Mouse (Mus musculus): ENCODE results near the gene Pex5l. TPM values are rescaled to one million over a fixed set of nuclear protein-coding genes. Genes with fewer than 3 reads are reported as not detected.

Pex5l gene
- total and polyA plus RNA-seq, 3 experiments: not detected

DNA sequence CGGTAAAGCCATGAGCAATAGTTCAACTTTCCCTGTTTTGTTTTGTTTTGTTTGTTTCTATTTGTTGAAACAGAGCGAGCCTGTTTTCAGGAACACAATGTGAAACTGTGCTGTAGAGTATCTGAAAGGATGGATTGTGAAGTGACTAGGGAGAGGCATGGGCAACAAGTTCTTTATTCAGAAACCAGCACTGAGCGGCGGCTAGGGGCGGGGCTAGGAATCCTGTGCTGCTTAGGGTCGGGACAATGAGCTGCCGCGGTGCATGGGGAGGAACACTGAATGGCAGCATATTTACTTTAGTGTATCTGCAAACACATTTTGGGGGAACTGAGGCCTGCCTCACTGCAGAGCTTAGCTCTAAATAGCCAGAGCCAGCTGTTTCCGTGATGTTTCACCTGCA lies 53.0 kb downstream of the Pex5l start:
- no peaks in the 10 kb centered on the region for H3K27me3 ChIP-seq (ENCODE audit: control insufficient read depth in 1 of 2, insufficient read depth in 2 of 2, low read length in 2 of 2)
- no peaks in the 10 kb centered on the region for H3K79me2 ChIP-seq (ENCODE audit: control insufficient read depth, insufficient read depth, low read length, poor library complexity)
- H3K9ac ChIP-seq (ENCODE audit: control insufficient read depth, low read depth, low read length, poor library complexity, severe bottlenecking): no peak overlapping the region
- no peak overlapping the region for H3K4me3 ChIP-seq (ENCODE audit: control insufficient read depth in 1 of 2, insufficient read depth in 1 of 2, low read depth in 2 of 2, low read length in 2 of 2)
- no peak for DNase-seq (ENCODE audit: low read depth, low spot score)
- H3K27ac ChIP-seq (ENCODE audit: control insufficient read depth, low read depth, low read length): no peak overlapping the region
- TF ChIP-seq ZC3H11A (IDR thresholded peaks at IDR 0.05; ENCODE audit: low read depth, low read length): no peak
- TF ChIP-seq ZMIZ1 (IDR thresholded peaks at IDR 0.05; ENCODE audit: low read depth, low read length): no peak
- no peak for TF ChIP-seq CHD1 (IDR thresholded peaks at IDR 0.05; ENCODE audit: low read depth, low read length)
- TF ChIP-seq POLR2AphosphoS2 (IDR thresholded peaks at IDR 0.05; ENCODE audit: low read length): no peak
- no peak for TF ChIP-seq E2F4 (IDR thresholded peaks at IDR 0.05; ENCODE audit: borderline replicate concordance, low read depth, low read length)
- no peak for TF ChIP-seq BHLHE40 (IDR thresholded peaks at IDR 0.05; ENCODE audit: borderline replicate concordance, low read depth, low read length)
- no peak for TF ChIP-seq MYB (IDR thresholded peaks at IDR 0.05; ENCODE audit: low read depth, low read length)
- no peak for TF ChIP-seq POLR2A (IDR thresholded peaks at IDR 0.05; ENCODE audit: control insufficient read depth in 1 of 2, insufficient read depth in 1 of 2, low read depth in 1 of 2, low read length in 2 of 2, poor library complexity in 1 of 2)
- no peak for TF ChIP-seq MAFK (IDR thresholded peaks at IDR 0.05; ENCODE audit: borderline replicate concordance, low read depth, low read length)
- no peak for TF ChIP-seq USF1 (IDR thresholded peaks at IDR 0.05; ENCODE audit: low read depth, low read length)
- TF ChIP-seq MEF2A (IDR thresholded peaks at IDR 0.05; ENCODE audit: extremely low read depth, insufficient replicate concordance, low read depth, low read length, poor library complexity, severe bottlenecking): no peak
- TF ChIP-seq JUND (IDR thresholded peaks at IDR 0.05; ENCODE audit: low read depth, low read length): no peak
- no peaks in the 10 kb centered on the region for H3K9me3 ChIP-seq (replicated peaks; ENCODE audit: insufficient read depth, low read length)
- no peaks in the 10 kb centered on the region for H3K36me3 ChIP-seq (ENCODE audit: control insufficient read depth in 1 of 2, insufficient read depth in 2 of 2, low read length in 2 of 2)
- H3K4me1 ChIP-seq (ENCODE audit: control insufficient read depth in 1 of 2, insufficient read depth in 2 of 2, low read length in 2 of 2): no peaks in the 10 kb centered on the region

DNA sequence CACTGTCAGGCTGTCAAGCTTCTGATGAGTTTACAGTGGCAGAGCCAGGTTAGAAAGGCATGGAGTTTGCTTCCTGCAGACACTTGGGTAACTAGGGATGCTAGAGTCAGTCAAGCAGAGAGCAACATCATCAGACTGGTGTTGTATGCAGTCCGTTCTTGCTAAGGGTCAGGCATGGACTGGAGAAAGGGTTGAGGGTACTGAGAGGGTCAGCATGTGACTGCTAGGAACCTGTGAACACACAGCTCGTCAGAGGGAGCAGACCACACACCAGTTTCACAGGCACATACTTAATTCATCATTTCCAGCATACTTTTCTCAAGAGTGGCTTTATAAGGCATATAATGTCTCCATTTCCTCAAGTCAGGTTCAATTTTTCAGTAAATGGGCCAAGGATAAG lies 53.6 kb downstream of the Pex5l start:
- H3K27ac ChIP-seq (ENCODE audit: control insufficient read depth, low read depth, low read length): no peak overlapping the region
- no peaks in the 10 kb centered on the region for H3K27me3 ChIP-seq (ENCODE audit: control insufficient read depth in 1 of 2, insufficient read depth in 2 of 2, low read length in 2 of 2)
- TF ChIP-seq UBTF (IDR thresholded peaks at IDR 0.05; ENCODE audit: borderline replicate concordance, insufficient read depth, low read depth, low read length) (no peak), TCF12 (IDR thresholded peaks at IDR 0.05; ENCODE audit: low read depth, low read length) (no peak), HCFC1 (IDR thresholded peaks at IDR 0.05; ENCODE audit: low read depth, low read length) (no peak), MAFK (IDR thresholded peaks at IDR 0.05; ENCODE audit: borderline replicate concordance, low read depth, low read length) (no peak), TBP (IDR thresholded peaks at IDR 0.05; ENCODE audit: low read depth, low read length) (no peak), RCOR1 (IDR thresholded peaks at IDR 0.05; ENCODE audit: low read depth, low read length) (no peak), POLR2A (IDR thresholded peaks at IDR 0.05; ENCODE audit: control insufficient read depth in 1 of 2, insufficient read depth in 1 of 2, low read depth in 1 of 2, low read length in 2 of 2, poor library complexity in 1 of 2) (no peak), ZNF384 (IDR thresholded peaks at IDR 0.05; ENCODE audit: low read depth, low read length) (no peak), RAD21 (IDR thresholded peaks at IDR 0.05; ENCODE audit: low read depth, low read length) (no peak), POLR2AphosphoS2 (IDR thresholded peaks at IDR 0.05; ENCODE audit: low read length) (no peak)
- H3K9me3 ChIP-seq (replicated peaks; ENCODE audit: insufficient read depth, low read length): no peaks in the 10 kb centered on the region
- no peaks in the 10 kb centered on the region for H3K36me3 ChIP-seq (ENCODE audit: control insufficient read depth in 1 of 2, insufficient read depth in 2 of 2, low read length in 2 of 2)
- DNase-seq (ENCODE audit: low read depth, low spot score): no peak
- H3K79me2 ChIP-seq (ENCODE audit: control insufficient read depth, insufficient read depth, low read length, poor library complexity): no peaks in the 10 kb centered on the region
- no peak overlapping the region for H3K4me3 ChIP-seq (ENCODE audit: control insufficient read depth in 1 of 2, insufficient read depth in 1 of 2, low read depth in 2 of 2, low read length in 2 of 2)
- no peaks in the 10 kb centered on the region for H3K4me1 ChIP-seq (ENCODE audit: control insufficient read depth in 1 of 2, insufficient read depth in 2 of 2, low read length in 2 of 2)
- no peak overlapping the region for H3K9ac ChIP-seq (ENCODE audit: control insufficient read depth, low read depth, low read length, poor library complexity, severe bottlenecking)
